Mouse (Mus musculus): Measurements from ENCODE around the gene Hapln1. TPM values are rescaled to one million over a fixed set of nuclear protein-coding genes. Genes with fewer than 3 reads are reported as not detected.

Hapln1 gene
- polyA plus RNA-seq, 1 experiment from 2014 or later, result 17.9 TPM

DNA sequence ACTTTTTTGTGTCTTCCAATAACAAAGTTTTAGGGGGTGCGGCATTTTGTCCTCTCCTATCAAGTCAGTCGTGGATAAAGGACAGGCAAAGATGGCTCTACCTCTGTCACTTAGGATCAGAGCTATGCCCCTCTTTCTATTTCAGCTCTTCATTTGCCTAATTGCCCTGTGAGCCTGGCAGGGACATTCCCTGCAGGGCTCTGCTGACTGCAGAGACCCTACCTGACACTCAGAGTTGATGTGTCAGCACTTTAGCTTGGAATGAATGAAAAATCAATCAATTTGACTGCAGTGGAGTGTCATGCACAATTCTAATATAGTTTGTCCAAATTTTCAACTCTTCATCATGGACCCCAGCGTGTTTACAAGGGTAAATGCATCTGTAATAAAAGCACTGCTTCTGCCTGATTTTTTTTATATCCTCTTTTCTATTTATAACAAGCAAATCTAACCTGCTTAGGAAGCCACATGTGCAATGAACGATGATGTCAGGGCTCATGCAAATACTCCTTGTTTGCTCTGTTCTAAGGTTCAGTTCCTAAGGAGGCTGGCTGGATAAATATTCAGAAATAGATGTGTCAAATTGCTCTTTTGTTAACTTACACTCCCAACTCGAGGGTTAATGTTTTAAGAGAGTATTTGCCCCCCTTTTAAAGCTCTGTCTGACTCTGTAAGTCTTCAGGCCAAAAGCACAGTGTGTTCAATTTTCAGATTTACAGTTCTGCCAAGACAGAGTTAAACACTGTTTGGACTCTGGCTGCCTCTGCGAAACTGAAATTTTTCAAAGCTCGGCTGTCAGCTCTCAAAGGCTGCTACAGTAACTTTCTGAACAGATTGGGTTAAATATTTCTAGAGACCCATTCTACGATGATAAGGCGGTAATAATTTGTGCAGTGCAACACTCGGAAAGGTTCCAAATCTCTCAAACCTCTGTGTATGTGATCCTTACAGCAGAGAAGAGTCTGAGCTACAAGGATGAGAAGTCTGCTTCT lies 44.4 kb downstream of the Hapln1 start:
- H3K4me1 ChIP-seq (ENCODE audit: control insufficient read depth, insufficient read depth, low read length), result no peaks in the 10 kb centered on the region
- no peaks in the 10 kb centered on the region for H3K36me3 ChIP-seq (ENCODE audit: control insufficient read depth, insufficient read depth, low read length)
- H3K27me3 ChIP-seq (ENCODE audit: control insufficient read depth, insufficient read depth, low read length), result no peaks in the 10 kb centered on the region
- ATAC-seq (ENCODE audit: low FRiP score) (no peak), DNase-seq (ENCODE audit: low spot score, missing footprints) (no peak)
- 75% methylated on average over 10 of the region's 10 CpGs for WGBS
- no peak overlapping the region for H3K4me3 ChIP-seq (ENCODE audit: low read depth, low read length)
- H3K27ac ChIP-seq (ENCODE audit: low read depth, low read length), result no peak overlapping the region
- H3K9ac ChIP-seq (ENCODE audit: low read length), result no peak overlapping the region
- H3K9me3 ChIP-seq (ENCODE audit: control insufficient read depth, low read length), result no peaks in the 10 kb centered on the region
- no peak overlapping the region for H3K4me2 ChIP-seq

DNA sequence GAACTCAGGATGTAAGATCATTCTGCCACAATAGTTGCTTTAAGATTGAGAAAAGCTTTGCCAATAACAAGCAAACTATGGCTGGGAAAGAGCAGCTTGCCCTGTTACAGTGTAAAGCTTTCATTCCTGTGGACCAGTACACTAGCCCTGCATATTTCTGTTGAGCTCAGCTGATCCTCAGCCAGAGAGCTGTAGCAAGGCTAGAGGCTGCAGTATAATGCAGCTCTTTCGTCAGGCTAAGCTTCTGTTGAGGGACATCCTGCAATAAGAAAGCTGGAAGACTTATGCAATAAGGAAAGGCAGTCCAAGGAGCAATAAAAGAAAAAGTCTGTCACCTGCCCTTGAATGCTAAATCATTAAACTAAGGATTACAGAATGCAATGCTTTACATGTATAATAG lies 45.5 kb downstream of the Hapln1 start:
- Histone ChIP-seq H3K27ac (ENCODE audit: low read depth, low read length) (no peak overlapping the region), H3K9ac (ENCODE audit: low read length) (no peak overlapping the region), H3K9me3 (ENCODE audit: control insufficient read depth, low read length) (no peaks in the 10 kb centered on the region), H3K4me3 (ENCODE audit: low read depth, low read length) (no peak overlapping the region), H3K27me3 (ENCODE audit: control insufficient read depth, insufficient read depth, low read length) (no peaks in the 10 kb centered on the region), H3K36me3 (ENCODE audit: control insufficient read depth, insufficient read depth, low read length) (no peaks in the 10 kb centered on the region), H3K4me1 (ENCODE audit: control insufficient read depth, insufficient read depth, low read length) (no peaks in the 10 kb centered on the region), H3K4me2 (no peak overlapping the region)
- no peak for ATAC-seq (ENCODE audit: low FRiP score)
- DNase-seq (ENCODE audit: low spot score, missing footprints), result no peak
- 77% methylated on average over 1 of the region's 1 CpGs for WGBS

- Histone ChIP-seq H3K4me1 (ENCODE audit: control insufficient read depth, insufficient read depth, low read length) (no peaks in the 10 kb centered on the region), H3K36me3 (ENCODE audit: control insufficient read depth, insufficient read depth, low read length) (no peaks in the 10 kb centered on the region), H3K27me3 (ENCODE audit: control insufficient read depth, insufficient read depth, low read length) (no peaks in the 10 kb centered on the region), H3K4me2 (no peak overlapping the region), H3K9ac (ENCODE audit: low read length) (no peak overlapping the region), H3K27ac (ENCODE audit: low read depth, low read length) (no peak overlapping the region), H3K4me3 (ENCODE audit: low read depth, low read length) (no peak overlapping the region), H3K9me3 (ENCODE audit: control insufficient read depth, low read length) (no peaks in the 10 kb centered on the region; the same call in 1 of the 2 replicates)
- DNase-seq (ENCODE audit: low spot score, missing footprints) (no peak), ATAC-seq (ENCODE audit: low FRiP score) (peak; percentile 90)
- 37% methylated on average over 4 of the region's 4 CpGs for WGBS
These were observed 55.5 kb downstream of the Hapln1 start for GRCm38 (mm10) chr13:89595105-89595504.

DNA sequence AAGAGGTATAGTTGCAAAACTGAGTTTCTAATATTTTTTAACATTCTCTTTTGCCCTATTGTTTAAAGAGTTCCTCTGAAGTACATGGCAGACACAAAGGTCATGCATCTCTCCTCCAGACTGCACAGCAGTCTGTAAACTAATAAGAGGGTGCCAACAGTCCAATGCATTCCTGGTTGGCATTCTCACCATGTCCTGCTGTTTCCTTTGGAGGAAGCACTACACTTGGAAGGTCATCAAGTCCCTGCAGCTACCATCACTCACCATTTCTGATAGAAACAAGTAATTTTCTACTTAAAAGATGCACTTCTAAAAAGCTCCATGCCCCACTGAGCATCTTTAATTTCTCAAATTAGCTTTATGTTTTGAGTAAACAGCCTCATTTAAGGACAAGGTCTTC lies 57.8 kb downstream of the Hapln1 start:
- DNase-seq (ENCODE audit: low spot score, missing footprints) (no peak), ATAC-seq (ENCODE audit: low FRiP score) (no peak)
- Histone ChIP-seq H3K4me2 (no peak overlapping the region), H3K27me3 (ENCODE audit: control insufficient read depth, insufficient read depth, low read length) (no peaks in the 10 kb centered on the region), H3K4me1 (ENCODE audit: control insufficient read depth, insufficient read depth, low read length) (no peaks in the 10 kb centered on the region), H3K36me3 (ENCODE audit: control insufficient read depth, insufficient read depth, low read length) (no peaks in the 10 kb centered on the region), H3K27ac (ENCODE audit: low read depth, low read length) (no peak overlapping the region), H3K9ac (ENCODE audit: low read length) (no peak overlapping the region), H3K4me3 (ENCODE audit: low read depth, low read length) (no peak overlapping the region), H3K9me3 (ENCODE audit: control insufficient read depth, low read length) (no peaks in the 10 kb centered on the region; the same call in 1 of the 2 replicates)

DNA sequence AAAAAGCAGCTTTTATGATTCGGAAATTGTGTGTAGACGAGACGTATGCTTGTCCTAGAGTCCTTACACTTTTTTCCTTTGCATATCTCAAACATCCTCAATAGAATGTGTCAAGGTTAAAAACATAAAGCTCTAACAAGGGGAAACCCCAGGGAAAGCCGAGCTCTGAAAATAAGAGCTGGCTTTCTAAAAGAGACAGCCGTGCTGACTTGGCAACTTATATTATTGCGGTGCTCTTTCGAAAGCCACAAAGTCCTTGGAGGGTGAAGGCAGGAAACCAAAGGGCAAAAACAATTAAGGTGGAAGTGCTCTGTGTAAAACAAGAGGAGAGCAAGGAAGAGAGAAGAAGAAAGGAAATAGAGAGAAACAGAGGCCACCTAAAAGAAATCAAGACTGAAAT lies 60.9 kb downstream of the Hapln1 start:
- no peaks in the 10 kb centered on the region for H3K9me3 ChIP-seq (ENCODE audit: control insufficient read depth, low read length)
- H3K9ac ChIP-seq (ENCODE audit: low read length), result no peak overlapping the region
- H3K27ac ChIP-seq (ENCODE audit: low read depth, low read length), result no peak overlapping the region
- H3K27me3 ChIP-seq (ENCODE audit: control insufficient read depth, insufficient read depth, low read length), result no peaks in the 10 kb centered on the region
- DNase-seq (ENCODE audit: low spot score, missing footprints), result no peak
- H3K4me1 ChIP-seq (ENCODE audit: control insufficient read depth, insufficient read depth, low read length), result no peaks in the 10 kb centered on the region
- H3K36me3 ChIP-seq (ENCODE audit: control insufficient read depth, insufficient read depth, low read length), result no peaks in the 10 kb centered on the region
- H3K4me2 ChIP-seq, result no peak overlapping the region
- no peak for ATAC-seq (ENCODE audit: low FRiP score)
- H3K4me3 ChIP-seq (ENCODE audit: low read depth, low read length), result no peak overlapping the region
- WGBS, result 90% methylated on average over 7 of the region's 7 CpGs

GRCm38 (mm10) chr13:89603336-89603735 lies 63.7 kb downstream of the Hapln1 start:
- no peak overlapping the region for H3K27ac ChIP-seq (ENCODE audit: low read depth, low read length)
- no peak overlapping the region for H3K4me3 ChIP-seq (ENCODE audit: low read depth, low read length)
- H3K36me3 ChIP-seq (ENCODE audit: control insufficient read depth, insufficient read depth, low read length), result no peaks in the 10 kb centered on the region
- no peaks in the 10 kb centered on the region for H3K4me1 ChIP-seq (ENCODE audit: control insufficient read depth, insufficient read depth, low read length)
- no peaks in the 10 kb centered on the region for H3K9me3 ChIP-seq (ENCODE audit: control insufficient read depth, low read length)
- H3K27me3 ChIP-seq (ENCODE audit: control insufficient read depth, insufficient read depth, low read length), result no peaks in the 10 kb centered on the region
- H3K4me2 ChIP-seq, result no peak overlapping the region
- no peak for DNase-seq (ENCODE audit: low spot score, missing footprints)
- no peak overlapping the region for H3K9ac ChIP-seq (ENCODE audit: low read length)
- no peak for ATAC-seq (ENCODE audit: low FRiP score)
- 80% methylated on average over 3 of the region's 3 CpGs for WGBS

GRCm38 (mm10) chr13:89607399-89607798 lies 67.8 kb downstream of the Hapln1 start:
- H3K36me3 ChIP-seq (ENCODE audit: control insufficient read depth, insufficient read depth, low read length), result no peaks in the 10 kb centered on the region
- H3K4me1 ChIP-seq (ENCODE audit: control insufficient read depth, insufficient read depth, low read length), result no peaks in the 10 kb centered on the region
- H3K27me3 ChIP-seq (ENCODE audit: control insufficient read depth, insufficient read depth, low read length), result no peaks in the 10 kb centered on the region
- no peak for ATAC-seq (ENCODE audit: low FRiP score)
- H3K27ac ChIP-seq (ENCODE audit: low read depth, low read length), result no peak overlapping the region
- H3K4me2 ChIP-seq, result no peak overlapping the region
- H3K9me3 ChIP-seq (ENCODE audit: control insufficient read depth, low read length), result no peaks in the 10 kb centered on the region
- H3K9ac ChIP-seq (ENCODE audit: low read length), result no peak overlapping the region
- WGBS, result 60% methylated on average over 3 of the region's 3 CpGs
- no peak for DNase-seq (ENCODE audit: low spot score, missing footprints)
- no peak overlapping the region for H3K4me3 ChIP-seq (ENCODE audit: low read depth, low read length)

- H3K4me3 ChIP-seq (ENCODE audit: low read depth, low read length), result no peak overlapping the region
- H3K9ac ChIP-seq (ENCODE audit: low read length), result no peak overlapping the region
- H3K4me1 ChIP-seq (ENCODE audit: control insufficient read depth, insufficient read depth, low read length), result no peaks in the 10 kb centered on the region
- no peaks in the 10 kb centered on the region for H3K27me3 ChIP-seq (ENCODE audit: control insufficient read depth, insufficient read depth, low read length)
- DNase-seq (ENCODE audit: low spot score, missing footprints) (no peak), ATAC-seq (ENCODE audit: low FRiP score) (no peak)
- H3K27ac ChIP-seq (ENCODE audit: low read depth, low read length), result no peak overlapping the region
- H3K9me3 ChIP-seq (ENCODE audit: control insufficient read depth, low read length), result no peaks in the 10 kb centered on the region
- H3K4me2 ChIP-seq, result no peak overlapping the region
- 85% methylated on average over 3 of the region's 3 CpGs for WGBS
- H3K36me3 ChIP-seq (ENCODE audit: control insufficient read depth, insufficient read depth, low read length), result no peaks in the 10 kb centered on the region
These were observed 79.5 kb downstream of the Hapln1 start for GRCm38 (mm10) chr13:89619064-89619463.

DNA sequence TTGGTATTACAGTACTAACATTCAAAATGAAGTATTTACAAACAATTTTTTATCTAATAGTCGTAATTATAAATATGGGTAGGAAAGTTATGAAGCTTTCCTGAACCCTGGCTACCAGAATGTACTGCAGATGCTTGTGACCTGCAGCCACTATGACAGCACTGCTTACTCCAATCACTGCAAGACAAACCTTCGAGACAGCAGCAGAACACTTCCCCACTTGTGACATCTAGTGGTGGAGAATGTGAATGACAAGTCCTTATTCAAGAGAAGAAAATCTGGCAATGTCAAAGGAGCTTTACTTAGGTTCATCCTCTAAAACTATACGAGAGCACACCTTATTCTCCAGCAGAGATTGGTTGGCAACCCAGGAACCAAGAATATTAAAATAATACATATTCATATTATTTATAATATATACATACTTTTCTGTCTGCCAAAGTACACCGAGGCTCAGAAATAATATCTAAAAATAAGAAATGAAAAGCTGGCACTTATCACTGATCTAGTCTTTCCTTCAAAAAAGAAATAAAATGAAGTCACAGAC lies 94.6 kb downstream of the Hapln1 start:
- H3K9ac ChIP-seq (ENCODE audit: low read length), result no peak overlapping the region
- H3K4me1 ChIP-seq (ENCODE audit: control insufficient read depth, insufficient read depth, low read length), result no peaks in the 10 kb centered on the region
- no peaks in the 10 kb centered on the region for H3K36me3 ChIP-seq (ENCODE audit: control insufficient read depth, insufficient read depth, low read length)
- DNase-seq (ENCODE audit: low spot score, missing footprints), result peak; percentile 90
- H3K4me2 ChIP-seq, result no peak overlapping the region
- H3K4me3 ChIP-seq (ENCODE audit: low read depth, low read length), result no peak overlapping the region
- H3K9me3 ChIP-seq (ENCODE audit: control insufficient read depth, low read length), result no peaks in the 10 kb centered on the region
- no peaks in the 10 kb centered on the region for H3K27me3 ChIP-seq (ENCODE audit: control insufficient read depth, insufficient read depth, low read length)
- WGBS, result 32% methylated on average over 4 of the region's 4 CpGs
- peak; percentile 83 for ATAC-seq (ENCODE audit: low FRiP score)
- H3K27ac ChIP-seq (ENCODE audit: low read depth, low read length), result no peak overlapping the region
